Mouse (Mus musculus) sigmoid colon, adult 10 weeks (tissue): ENCODE results near the gene Fastkd2. TPM values are rescaled to one million over a fixed set of nuclear protein-coding genes. Genes with fewer than 3 reads are reported as not detected.

ENCODE experiments used
- polyA plus RNA-seq: library from polyadenylated mRNA; stranded (reverse); fragments of 350-450 nt; fragmentation: Illumina TruSeq; extraction: RNeasy Lipid Tissue Mini Kit (QIAGEN cat#74804); gene quantifications from one replicate; pipeline ENCODE4 v1.2.3, GENCODE M21; 2014; ENCODE audit warnings: low read depth, low replicate concordance

Fastkd2 gene
- 67.1 TPM for polyA plus RNA-seq

GRCm38 (mm10) chr1:63730240-63730771 lies at the start of gene Fastkd2, which contains the start of gene Mdh1b:
TSS of gene Fastkd2 (plus strand) at chr1:63730614.
TSS of gene Mdh1b (minus strand) at chr1:63730318.

GRCm38 (mm10) chr1:63686827-63687226 lies 43.6 kb upstream of the Fastkd2 start, which contains the start of gene Dytn:
TSS of gene Dytn (minus strand) at chr1:63686927.

GRCm38 (mm10) chr1:63769167-63769566 lies 38.8 kb downstream of the Fastkd2 start, which contains the start of gene 4933402D24Rik:
TSS of gene 4933402D24Rik (minus strand) at chr1:63769267.

Other genes starting within 250 kb of the Fastkd2 start
- gene Gm39653, start 114.6 kb upstream of the Fastkd2 start, polyA plus RNA-seq, result not detected
- gene Dytn, start 43.7 kb upstream of the Fastkd2 start, polyA plus RNA-seq, result not detected
- gene Mdh1b, start 296 bp upstream of the Fastkd2 start, polyA plus RNA-seq, result not detected
- not detected for gene 4933402D24Rik, start 38.7 kb downstream of the Fastkd2 start, polyA plus RNA-seq